Mouse (Mus musculus) ovary, postnatal 14 days (tissue): Measurements from ENCODE around the gene Mfsd5.

ENCODE experiments used
- DNase-seq: peaks from one replicate; pipeline ENCODE4 v3.0.0; 2022; ENCODE audit warnings: low spot score

Mfsd5 gene

GRCm38 (mm10) chr15:102279092-102279782 is at the start of gene Mfsd5:
Gene Mfsd5, plus strand, starts transcription at chr15:102279454.
- DNase-seq, result peak; percentile 76

DNA sequence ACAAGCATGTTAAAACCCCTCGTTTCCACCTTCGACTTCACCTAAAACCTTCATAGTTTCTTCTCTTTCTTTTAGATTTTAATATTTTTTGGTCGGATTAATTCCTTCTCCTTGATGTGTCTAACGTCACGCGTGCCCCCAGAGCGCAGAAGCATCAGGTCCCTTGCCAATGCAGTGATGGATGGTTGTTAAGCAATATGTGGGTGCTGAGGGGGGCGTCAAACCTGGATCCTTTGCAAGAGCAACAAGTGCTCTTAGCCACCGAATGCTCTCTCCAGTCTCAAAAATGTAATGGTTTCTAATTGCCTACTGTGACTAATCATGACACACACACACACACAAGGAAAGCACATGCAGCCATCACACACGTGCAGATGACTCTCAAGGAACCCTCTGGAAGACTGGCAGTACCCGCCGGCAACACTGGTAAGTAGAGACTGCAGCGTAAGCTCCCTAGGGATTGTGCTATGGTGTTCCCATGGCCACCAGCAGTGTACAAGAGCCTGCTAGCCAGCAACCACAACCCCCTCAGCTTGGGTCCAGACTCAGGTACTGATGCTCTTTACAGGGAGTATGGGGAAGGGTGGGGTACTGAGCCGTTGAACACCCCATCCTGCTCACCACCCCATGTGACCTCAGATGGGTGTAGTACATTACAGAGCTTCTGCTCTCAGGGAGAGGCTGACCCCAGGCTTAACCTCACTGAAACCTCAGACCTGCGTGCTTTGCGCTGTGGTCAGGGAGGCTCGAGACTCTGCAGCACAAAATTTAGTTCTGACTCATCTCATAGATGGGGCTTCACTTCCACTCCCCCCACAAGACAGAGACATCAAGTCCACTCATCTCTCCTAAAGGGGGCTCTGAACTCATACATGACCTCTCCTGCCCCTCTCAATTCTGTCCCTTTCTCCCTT is 48.6 kb upstream of the Mfsd5 start:
- no peak for DNase-seq

DNA sequence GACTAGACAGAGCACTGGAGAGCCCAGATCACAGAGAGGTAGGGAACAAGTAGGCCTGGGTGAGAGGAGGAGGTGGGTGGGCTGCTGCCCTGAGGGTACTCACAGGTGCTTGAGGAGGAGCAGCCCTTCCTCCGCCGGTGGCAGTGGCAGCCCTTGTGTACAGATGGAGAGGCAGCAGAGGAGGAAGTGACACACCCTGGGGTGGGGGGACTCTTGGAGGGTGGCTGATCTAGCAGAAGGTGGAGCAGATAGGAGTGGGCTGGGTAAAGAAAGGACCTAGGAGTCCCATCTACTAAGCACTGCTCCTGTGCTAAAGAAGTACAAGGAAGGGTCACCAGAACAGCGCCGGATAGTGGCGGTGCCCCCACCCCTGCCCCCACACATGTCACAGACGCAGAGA is 47.5 kb upstream of the Mfsd5 start, which contains the start of gene Itgb7:
Gene Itgb7, minus strand, starts transcription at position 197 of the 400 bp plus-strand sequence.
- DNase-seq, result no peak

GRCm38 (mm10) chr15:102232764-102233163 is 46.5 kb upstream of the Mfsd5 start:
- no peak for DNase-seq

DNA sequence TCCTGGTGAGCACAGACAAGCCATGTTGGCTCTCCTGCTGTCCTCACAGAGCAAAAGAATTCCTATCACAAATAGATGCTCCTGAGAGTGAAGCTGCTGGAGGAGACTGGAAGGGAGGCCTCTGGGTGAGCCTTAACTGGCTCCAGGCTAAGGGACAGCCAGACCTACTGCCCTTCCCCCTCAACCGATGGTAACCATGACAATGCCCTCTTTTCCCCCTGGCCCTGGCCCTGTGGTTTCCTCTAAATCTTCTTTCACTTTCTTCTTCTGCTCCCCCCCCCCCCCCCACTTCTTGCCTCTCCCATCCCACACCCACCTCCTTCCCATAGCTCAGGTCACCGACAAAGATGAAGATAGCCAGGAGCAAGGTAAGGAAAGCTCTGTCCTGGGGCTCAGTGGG is 45.4 kb upstream of the Mfsd5 start:
- DNase-seq, result no peak

GRCm38 (mm10) chr15:102235371-102236027 is 43.8 kb upstream of the Mfsd5 start:
- no peak for DNase-seq

GRCm38 (mm10) chr15:102238543-102239259 is 40.6 kb upstream of the Mfsd5 start:
- DNase-seq, result no peak

GRCm38 (mm10) chr15:102239260-102239590 is 40.0 kb upstream of the Mfsd5 start:
- DNase-seq, result peak; percentile 66

GRCm38 (mm10) chr15:102239851-102240250 is 39.4 kb upstream of the Mfsd5 start:
- DNase-seq, result no peak

DNA sequence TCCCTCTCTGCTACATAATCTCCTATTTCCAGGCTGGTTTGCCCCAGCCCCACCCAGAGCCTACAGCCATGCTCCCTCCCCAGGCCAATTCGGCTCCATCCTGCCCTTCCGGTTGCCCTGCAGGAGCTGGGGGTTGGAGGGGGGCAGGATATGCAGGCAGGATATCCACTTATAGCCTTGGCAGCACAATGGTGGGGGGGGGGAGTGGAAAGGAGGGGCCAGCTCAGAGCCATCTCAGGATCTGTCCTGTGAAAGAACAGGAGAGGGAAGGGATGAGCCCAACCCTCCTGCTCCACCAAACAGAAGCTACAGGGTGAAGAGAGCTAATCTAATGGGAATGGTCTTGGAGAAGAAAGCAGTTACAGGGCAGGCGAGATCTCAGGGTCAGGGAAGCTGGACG is 38.6 kb upstream of the Mfsd5 start:
- DNase-seq, result no peak

- DNase-seq, result no peak
Observed at GRCm38 (mm10) chr15:102242404-102243228, 36.6 kb upstream of the Mfsd5 start.

DNA sequence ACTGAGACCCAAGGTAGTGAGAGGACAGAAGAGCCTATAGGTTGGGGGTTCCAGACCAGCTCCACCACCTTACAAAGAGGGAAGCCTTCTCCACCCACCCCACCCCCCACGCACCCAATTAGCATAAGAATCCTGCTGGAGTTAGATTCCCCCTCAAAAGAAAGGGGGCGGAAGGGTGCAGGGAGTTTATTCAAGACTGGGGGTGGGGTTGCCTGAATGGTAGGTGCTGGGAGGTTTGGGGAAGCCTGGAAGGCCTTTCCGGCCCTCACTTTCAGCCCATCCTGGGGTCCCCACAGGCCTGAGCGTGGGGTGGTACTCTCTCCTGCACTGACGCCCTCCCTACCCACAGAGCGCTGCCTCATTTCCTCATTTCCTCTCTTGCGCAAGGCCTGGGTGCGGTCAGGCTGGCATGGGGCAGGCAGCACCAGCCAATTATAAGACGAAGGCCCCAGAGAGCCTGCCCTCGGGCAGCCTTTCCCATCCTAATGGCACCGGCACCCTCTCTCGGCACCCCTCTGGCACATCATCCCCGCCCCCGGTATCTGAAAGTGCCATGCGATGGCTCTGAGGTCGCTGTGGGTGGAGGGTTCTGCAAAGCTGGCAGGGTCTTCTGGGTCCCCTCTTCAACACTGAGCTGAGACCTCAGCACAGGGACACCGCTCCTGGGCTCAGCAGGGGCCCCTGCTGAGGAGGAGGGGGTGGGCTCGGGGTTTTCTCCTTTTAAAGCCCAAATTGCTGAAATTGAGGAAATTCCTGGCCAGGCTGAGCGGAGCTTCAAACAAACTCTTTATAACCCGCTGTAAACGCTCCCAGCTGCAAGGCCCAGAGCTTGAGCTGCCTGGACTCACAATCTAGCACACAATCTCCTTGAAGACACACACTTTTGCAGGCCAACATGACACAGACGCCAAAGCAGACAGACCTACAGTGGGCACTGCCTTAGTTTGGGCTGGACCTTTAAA is 35.7 kb upstream of the Mfsd5 start:
- no peak for DNase-seq

DNA sequence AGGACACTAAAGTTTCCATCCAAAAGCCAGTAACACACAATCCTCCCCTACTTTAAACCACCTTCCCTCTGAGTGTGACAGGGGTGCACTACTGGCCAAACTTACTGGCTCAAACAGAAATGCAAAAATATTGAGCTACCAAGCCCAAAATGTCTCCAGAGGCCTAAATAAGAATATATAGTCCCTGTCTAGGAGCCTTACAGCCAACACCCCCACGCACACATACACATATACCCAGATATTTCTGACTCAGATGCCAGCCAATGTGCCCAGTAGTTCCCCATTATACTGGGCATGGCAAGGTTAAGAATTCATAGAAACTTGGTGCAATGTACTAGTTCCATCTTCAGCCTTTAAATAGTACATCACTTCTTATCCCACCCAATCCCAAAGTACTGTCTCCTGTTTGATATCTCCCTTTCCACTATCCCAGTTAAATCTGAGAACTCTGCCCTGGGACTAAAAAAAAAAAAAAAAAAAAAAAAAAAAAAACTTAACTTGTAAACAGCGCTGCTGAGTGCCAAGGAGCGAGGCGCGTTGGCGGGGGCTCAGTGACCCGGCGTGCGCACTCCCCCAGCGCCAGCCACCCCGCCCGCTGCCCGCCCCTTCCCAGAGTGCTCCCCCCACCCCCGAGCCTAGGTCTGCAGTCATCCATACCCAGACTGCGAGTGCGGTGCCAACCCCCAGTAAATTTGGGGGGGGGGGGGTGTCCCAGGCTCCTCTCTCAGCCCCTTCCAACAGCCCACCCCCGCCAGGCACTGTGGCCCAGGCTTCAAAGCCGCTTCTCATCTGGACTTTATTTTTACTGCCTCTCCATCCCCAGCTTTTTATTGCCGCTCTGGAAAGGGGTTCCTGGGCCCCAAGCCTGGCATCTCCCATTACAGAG is 34.7 kb upstream of the Mfsd5 start:
- DNase-seq, result no peak

GRCm38 (mm10) chr15:102245461-102245881 is 33.8 kb upstream of the Mfsd5 start:
- DNase-seq, result no peak

DNA sequence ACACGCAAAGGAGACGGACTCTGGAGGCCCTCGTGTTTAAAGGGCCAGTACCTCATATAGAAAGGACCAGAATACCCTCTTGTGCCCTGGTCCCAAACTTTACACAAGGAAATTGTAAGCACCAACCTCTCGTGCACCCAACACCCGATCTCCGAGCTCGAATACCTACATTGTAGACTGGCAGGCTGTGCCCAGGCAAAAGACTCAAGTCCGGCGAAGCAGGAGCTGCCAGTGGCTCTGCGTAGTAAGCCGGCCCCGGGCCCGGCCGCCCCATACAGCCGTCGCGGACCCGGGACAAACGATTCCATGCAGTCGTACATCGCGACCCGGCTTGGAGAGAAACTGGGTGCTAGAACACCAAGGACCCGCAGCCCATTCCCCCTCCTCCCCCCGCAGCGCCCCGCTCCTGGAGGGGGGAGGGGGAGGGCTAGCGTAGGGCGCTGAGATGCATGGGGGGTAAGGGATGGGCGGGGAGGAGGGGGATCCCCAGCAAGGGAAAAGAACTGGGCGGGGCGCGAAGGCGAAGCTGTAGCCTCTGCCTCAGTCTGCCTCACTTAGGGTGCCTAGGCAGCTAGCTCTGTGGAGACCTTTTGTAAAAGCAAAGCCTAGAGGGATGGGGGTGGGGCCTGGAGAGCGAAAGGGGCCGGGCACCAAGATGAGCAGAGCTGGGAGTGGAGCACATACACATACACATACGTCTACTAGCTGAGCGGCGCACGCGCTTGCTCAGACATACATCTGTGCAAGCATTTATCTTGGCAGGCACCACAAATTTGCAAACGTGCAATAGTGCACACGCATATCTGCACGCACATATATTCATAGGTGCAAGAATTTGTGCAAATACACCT is 33.1 kb upstream of the Mfsd5 start:
- DNase-seq, result peak; percentile 56

DNA sequence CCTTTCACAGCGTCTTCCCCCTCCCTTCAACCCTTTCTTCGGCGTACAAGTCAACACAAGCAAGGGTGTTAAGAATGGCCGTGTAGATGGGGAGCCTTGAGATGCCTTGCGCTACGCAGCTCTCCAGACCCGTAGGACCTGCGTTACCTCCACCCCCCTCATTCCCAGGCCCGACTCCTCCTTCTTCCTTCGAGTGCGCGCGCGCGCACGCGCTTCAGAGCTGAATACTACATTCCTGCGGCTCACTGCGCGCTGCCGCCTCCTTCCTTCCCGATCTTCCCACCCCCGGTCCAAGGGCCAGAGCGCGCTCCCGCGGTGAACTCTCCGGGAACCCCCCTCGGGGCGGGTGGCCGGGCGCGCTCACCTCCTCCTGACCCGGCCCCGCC is 32.4 kb upstream of the Mfsd5 start:
- DNase-seq, result peak; percentile 89

DNA sequence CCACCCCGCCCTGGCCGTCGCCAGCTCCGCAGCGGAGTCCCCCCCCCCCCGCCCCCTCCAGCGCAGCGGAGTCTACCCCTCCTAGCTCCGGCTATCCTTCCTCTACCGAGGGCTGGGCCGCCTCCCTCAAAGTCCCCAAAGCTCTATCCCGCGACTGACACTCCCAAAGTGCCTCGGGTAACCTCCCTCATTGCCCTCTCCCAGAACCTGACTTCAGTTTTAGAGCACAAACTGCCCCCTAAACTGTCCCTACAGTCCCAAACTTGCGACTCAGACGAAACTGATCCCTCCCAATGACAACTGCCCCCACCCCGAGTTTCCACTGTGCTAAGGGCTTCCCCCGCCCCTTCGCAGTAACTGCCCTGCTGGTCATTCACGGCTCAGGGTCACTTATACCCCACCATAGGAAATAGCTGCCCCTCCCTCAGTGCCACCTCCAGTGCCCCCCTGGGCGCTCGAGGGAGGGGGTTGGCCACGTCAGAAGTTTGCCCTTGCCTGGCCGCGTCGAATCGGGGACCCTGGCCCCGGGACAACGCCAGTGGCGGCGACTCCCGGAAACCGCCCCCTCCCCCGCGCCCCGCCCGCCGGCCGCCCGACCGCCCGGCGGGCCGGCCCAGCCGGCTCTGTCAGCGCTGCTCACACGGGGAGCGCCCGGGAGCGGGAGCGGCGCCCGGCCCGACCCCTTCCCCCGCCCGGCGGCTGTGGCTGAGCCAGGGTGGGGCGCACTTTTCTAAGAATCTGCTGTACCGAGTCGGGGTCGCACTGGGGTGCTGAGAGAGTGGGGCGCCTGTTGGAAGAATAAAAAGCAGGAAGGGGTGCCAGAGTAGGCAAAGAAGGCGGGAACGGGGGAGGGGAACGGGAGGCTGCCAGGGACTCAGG is 31.8 kb upstream of the Mfsd5 start:
- DNase-seq, result peak; percentile 68
